Mouse (Mus musculus) heart, adult 2 months (tissue): ENCODE measurements around the gene Gm3543. TPM values are rescaled to one million over a fixed set of nuclear protein-coding genes. Genes with fewer than 3 reads are reported as not detected.
"Not testable (repeated sequence)": the region's sequence is repeated elsewhere in the genome, so short reads cannot be mapped to it uniquely, and the experiment has no call there.

Experiments used
- DNase-seq, 2 experiments: peaks; one replicate each; pipeline ENCODE4 v3.0.0; 2021
- H3K27ac ChIP-seq: fragments of 200-600 bp; 2 replicates; pipeline ENCODE4 v1.8.1; 2022
- H3K27me3 ChIP-seq: fragments of 200-500 bp; 2 replicates; pipeline ENCODE4 v1.6.1; 2012; ENCODE audit warnings: mild to moderate bottlenecking, low read length, inconsistent platforms, mixed read lengths; ENCODE audit not compliant: control insufficient read depth, insufficient read depth
- H3K36me3 ChIP-seq: fragments of 200-500 bp; 2 replicates; pipeline ENCODE4 v1.6.1; 2012; ENCODE audit warnings: low read length, inconsistent platforms; ENCODE audit not compliant: control insufficient read depth, insufficient read depth
- H3K4me1 ChIP-seq: fragments of 200-500 bp; 2 replicates; pipeline ENCODE4 v1.6.1; 2011; ENCODE audit warnings: low read length; ENCODE audit not compliant: control insufficient read depth, insufficient read depth
- H3K4me3 ChIP-seq: fragments of 200-600 bp; 2 replicates; pipeline ENCODE4 v1.8.1; 2022
- H3K79me2 ChIP-seq: fragments of 200-500 bp; replicated peaks from 2 replicates; pipeline ENCODE4 v1.6.1; 2012; ENCODE audit warnings: mild to moderate bottlenecking, inconsistent platforms, low read length, moderate library complexity, mixed read lengths; ENCODE audit not compliant: control insufficient read depth, insufficient read depth
- H3K9ac ChIP-seq: fragments of 200-500 bp; 2 replicates; pipeline ENCODE4 v1.6.1; 2012; ENCODE audit warnings: low read depth, mild to moderate bottlenecking, control low read depth, inconsistent platforms, low read length, mixed read lengths
- WGBS: fragments of 180-500 bp; shearing (Covaris S2); methylation state at CpG from one replicate; pipeline ENCODE4 v1.1.7; 2018; 5-methylcytosine and 5-hydroxymethylcytosine counted together
- intact Hi-C: fragments of 180-260 bp; cut with DNase I; formaldehyde crosslinking; loops from one replicate; pipeline ENCODE4 v1.15.1; 2025
- long read RNA-seq: library from polyadenylated mRNA; stranded (forward); transcript quantifications from one replicate; pipeline ENCODE4 v2.0.0, GENCODE M21; 2021
- polyA plus RNA-seq: library from polyadenylated mRNA; depleted of rRNA; stranded (reverse); fragments of >200 nt; gene quantifications from 2 replicates; pipeline ENCODE4 v1.2.3, GENCODE M21; 2012; rRNA removed
- total RNA-seq, 2 experiments: library from RNA; stranded (reverse); gene quantifications; 2 replicates each; pipeline ENCODE4 v1.2.3; 2021

The Gm3543 gene
- not detected for total RNA-seq
- polyA plus RNA-seq: not detected in 2 replicates
- long read RNA-seq: 0 reads

- intact Hi-C loops, H3K79me2 ChIP-seq, H3K36me3 ChIP-seq, H3K4me3 ChIP-seq, H3K27me3 ChIP-seq, H3K9ac ChIP-seq, DNase-seq, H3K4me1 ChIP-seq, H3K27ac ChIP-seq: not testable (repeated sequence)
- 71% methylated on average over 1 of the region's 1 CpGs for WGBS
Measured at GRCm38 (mm10) chr14:41983225-41983624, at the start of gene Gm3543. Gene Gm3543 (minus strand): TSS chr14:41983325.

- 48% methylated on average over 3 of the region's 3 CpGs for WGBS
- H3K27ac ChIP-seq, H3K4me1 ChIP-seq, H3K9ac ChIP-seq, H3K36me3 ChIP-seq, H3K4me3 ChIP-seq, intact Hi-C loops, H3K79me2 ChIP-seq, DNase-seq, H3K27me3 ChIP-seq: not testable (repeated sequence)
Measured at GRCm38 (mm10) chr14:41968596-41968995, 14.5 kb downstream of the Gm3543 start.

- H3K9ac ChIP-seq, H3K36me3 ChIP-seq, H3K79me2 ChIP-seq, H3K4me1 ChIP-seq, H3K4me3 ChIP-seq, H3K27me3 ChIP-seq, H3K27ac ChIP-seq, DNase-seq, intact Hi-C loops: not testable (repeated sequence)
- 68% methylated on average over 1 of the region's 1 CpGs for WGBS
Measured at GRCm38 (mm10) chr14:41967827-41968226, 15.3 kb downstream of the Gm3543 start, which contains the start of gene Gm6401. Gene Gm6401 (minus strand): TSS chr14:41967927.

- 43% methylated on average over 4 of the region's 4 CpGs for WGBS
- intact Hi-C loops, H3K4me3 ChIP-seq, H3K4me1 ChIP-seq, H3K79me2 ChIP-seq, H3K27me3 ChIP-seq, H3K36me3 ChIP-seq, DNase-seq, H3K9ac ChIP-seq, H3K27ac ChIP-seq: not testable (repeated sequence)
Measured at GRCm38 (mm10) chr14:41964095-41964494, 19.0 kb downstream of the Gm3543 start.

GRCm38 (mm10) chr14:41943695-41944094, 39.4 kb downstream of the Gm3543 start, which contains the start of gene 1700024B05Rik:
Gene 1700024B05Rik (plus strand): TSS chr14:41943995.
- H3K4me1 ChIP-seq, H3K27ac ChIP-seq, H3K27me3 ChIP-seq, H3K4me3 ChIP-seq, H3K9ac ChIP-seq, H3K36me3 ChIP-seq, H3K79me2 ChIP-seq, DNase-seq, intact Hi-C loops: not testable (repeated sequence)
- WGBS: 54% methylated on average over 2 of the region's 2 CpGs

Other genes starting within 250 kb of the Gm3543 start
- not detected for gene Gm7929, start 232.7 kb downstream of the Gm3543 start, total RNA-seq
- gene Gm7929, start 232.7 kb downstream of the Gm3543 start, polyA plus RNA-seq: not detected in 2 replicates
- not detected for gene Gm47189, start 210.9 kb downstream of the Gm3543 start, total RNA-seq
- gene Gm47189, start 210.9 kb downstream of the Gm3543 start, polyA plus RNA-seq: not detected in 2 replicates
- not detected for gene Gm7980, start 76.0 kb downstream of the Gm3543 start, total RNA-seq
- gene Gm7980, start 76.0 kb downstream of the Gm3543 start, polyA plus RNA-seq: not detected in 2 replicates
- gene 1700049E17Rik1, start 58.4 kb downstream of the Gm3543 start, total RNA-seq: not detected
- not detected in 2 replicates for gene 1700049E17Rik1, start 58.4 kb downstream of the Gm3543 start, polyA plus RNA-seq
- gene 1700024B05Rik, start 39.3 kb downstream of the Gm3543 start, total RNA-seq: not detected
- gene 1700024B05Rik, start 39.3 kb downstream of the Gm3543 start, polyA plus RNA-seq: not detected in 2 replicates
- gene Gm6401, start 15.4 kb downstream of the Gm3543 start, total RNA-seq: not detected
- not detected in 2 replicates for gene Gm6401, start 15.4 kb downstream of the Gm3543 start, polyA plus RNA-seq
- gene Gm7951, start 134.0 kb upstream of the Gm3543 start, total RNA-seq: not detected
- not detected in 2 replicates for gene Gm7951, start 134.0 kb upstream of the Gm3543 start, polyA plus RNA-seq
- not detected for gene Gm17027, start 179.3 kb upstream of the Gm3543 start, total RNA-seq
- gene Gm17027, start 179.3 kb upstream of the Gm3543 start, polyA plus RNA-seq: not detected in 2 replicates
- gene Gm3573, start 207.5 kb upstream of the Gm3543 start, total RNA-seq: not detected
- not detected in 2 replicates for gene Gm3573, start 207.5 kb upstream of the Gm3543 start, polyA plus RNA-seq